Mouse (Mus musculus): ENCODE data around the gene Nipsnap1.

GRCm38 (mm10) chr11:4916068-4916467 lies 42.3 kb downstream of the Nipsnap1 start:
- TF ChIP-seq GATA1 (IDR thresholded peaks at IDR 0.05; ENCODE audit: low read length): no peak
- no peak for TF ChIP-seq TAL1 (IDR thresholded peaks at IDR 0.05; ENCODE audit: low read length)
